Mouse (Mus musculus) embryonic fibroblast, embryonic 13.5 days (primary cell): ENCODE data around the gene Sun3.

Experiments
- CTCF ChIP-seq: IDR thresholded peaks from 2 replicates; pipeline ENCODE4 v1.5.1; 2011; ENCODE audit warnings: mild to moderate bottlenecking, control low read depth, low read length, moderate library complexity, borderline replicate concordance; ENCODE audit not compliant: insufficient read depth
- POLR2A ChIP-seq: IDR thresholded peaks from 2 replicates; pipeline ENCODE4 v1.6.1; 2011; ENCODE audit warnings: low read depth, mild to moderate bottlenecking, control low read depth, low read length, moderate library complexity

- no peak for TF ChIP-seq POLR2A
- TF ChIP-seq CTCF = no peak
These were observed 38.4 kb downstream of the Sun3 start for GRCm38 (mm10) chr11:9010416-9010815.
